Mouse (Mus musculus): ENCODE results near the gene Ergic1.

Ergic1 gene

GRCm38 (mm10) chr17:26600913-26601447 lies 39.7 kb downstream of the Ergic1 start:
- DNase-seq (ENCODE audit: low spot score): no peak

- DNase-seq (ENCODE audit: low spot score): no peak
Measured at GRCm38 (mm10) chr17:26601514-26601913, 40.2 kb downstream of the Ergic1 start.

GRCm38 (mm10) chr17:26601926-26602325 lies 40.6 kb downstream of the Ergic1 start:
- DNase-seq (ENCODE audit: low spot score): no peak

- DNase-seq (ENCODE audit: low spot score): no peak
Measured at GRCm38 (mm10) chr17:26602371-26602885, 41.1 kb downstream of the Ergic1 start.

GRCm38 (mm10) chr17:26603311-26603710 lies 42.0 kb downstream of the Ergic1 start:
- no peak for DNase-seq (ENCODE audit: low spot score)

GRCm38 (mm10) chr17:26605636-26606035 lies 44.3 kb downstream of the Ergic1 start:
- no peak for DNase-seq (ENCODE audit: low spot score)

- no peak for DNase-seq (ENCODE audit: low spot score)
Measured at GRCm38 (mm10) chr17:26606516-26606915, 45.2 kb downstream of the Ergic1 start.

GRCm38 (mm10) chr17:26608348-26608747 lies 47.1 kb downstream of the Ergic1 start:
- no peak for DNase-seq (ENCODE audit: low spot score)

GRCm38 (mm10) chr17:26608877-26609276 lies 47.6 kb downstream of the Ergic1 start:
- DNase-seq (ENCODE audit: low spot score): no peak

- DNase-seq (ENCODE audit: low spot score): no peak
Measured at GRCm38 (mm10) chr17:26609820-26610219, 48.5 kb downstream of the Ergic1 start.

- DNase-seq (ENCODE audit: low spot score): no peak
Measured at GRCm38 (mm10) chr17:26611328-26611727, 50.0 kb downstream of the Ergic1 start.

GRCm38 (mm10) chr17:26611918-26612317 lies 50.6 kb downstream of the Ergic1 start:
- no peak for DNase-seq (ENCODE audit: low spot score)

- DNase-seq (ENCODE audit: low spot score): no peak
Measured at GRCm38 (mm10) chr17:26614286-26614685, 53.0 kb downstream of the Ergic1 start.

- no peak for DNase-seq (ENCODE audit: low spot score)
Measured at GRCm38 (mm10) chr17:26614708-26615486, 53.6 kb downstream of the Ergic1 start.

GRCm38 (mm10) chr17:26616696-26617095 lies 55.4 kb downstream of the Ergic1 start:
- no peak for DNase-seq (ENCODE audit: low spot score)

- DNase-seq (ENCODE audit: low spot score): no peak
Measured at GRCm38 (mm10) chr17:26618498-26618897, 57.2 kb downstream of the Ergic1 start.

GRCm38 (mm10) chr17:26619577-26619976 lies 58.3 kb downstream of the Ergic1 start:
- DNase-seq (ENCODE audit: low spot score): no peak

GRCm38 (mm10) chr17:26620292-26620691 lies 59.0 kb downstream of the Ergic1 start:
- no peak for DNase-seq (ENCODE audit: low spot score)

GRCm38 (mm10) chr17:26620786-26621766 lies 59.8 kb downstream of the Ergic1 start:
- no peak for DNase-seq (ENCODE audit: low spot score)

- DNase-seq (ENCODE audit: low spot score): no peak
Measured at GRCm38 (mm10) chr17:26621912-26622311, 60.6 kb downstream of the Ergic1 start.

- DNase-seq (ENCODE audit: low spot score): no peak
Measured at GRCm38 (mm10) chr17:26623991-26624390, 62.7 kb downstream of the Ergic1 start.

GRCm38 (mm10) chr17:26624999-26625398 lies 63.7 kb downstream of the Ergic1 start:
- no peak for DNase-seq (ENCODE audit: low spot score)
